25 mouse cellular contexts compared by ENCODE assay signal in genomic region chr15:96702466-96703031, GRCm38 (mm10). TPM values are rescaled to one million over a fixed set of nuclear protein-coding genes. Genes with fewer than 3 reads are reported as not detected.
A peak's percentile ranks its signal among the peaks of the same experiment; 100 is the strongest.
DNase-seq lines count a peak whose midpoint lies in the region; ATAC-seq lines count a peak whose summit lies in the region.
"Had no signal": no experiment of that assay in that cellular context is flagged by ENCODE, and none has a peak within 500 bp of the region (broad histone marks: within the 10 kb centered on the region; RNA-seq: fewer than 3 reads in every experiment).

No protein-coding gene starts in this region.

- 88% methylated on average over 12 of the region's 12 CpGs for WGBS in neural tube, embryonic 11.5 days
- WGBS in forebrain, embryonic 12.5 days, result 91% methylated on average over 12 of the region's 12 CpGs

- H3K27ac ChIP-seq in neural tube, embryonic 11.5 days (ENCODE audit: low read depth, low read length), result no peak overlapping the region
- H3K27ac ChIP-seq in forebrain, embryonic 12.5 days, result no peak overlapping the region
- H3K27ac ChIP-seq: embryonic facial prominence, embryonic 15.5 days; forebrain, embryonic 15.5 days; heart, adult 2 months; heart, embryonic 10.5 days; heart, embryonic 13.5 days; hindbrain, embryonic 12.5 days; hindbrain, embryonic 15.5 days had no signal

- no peaks in the 10 kb centered on the region for H3K36me3 ChIP-seq in neural tube, embryonic 11.5 days (ENCODE audit: control insufficient read depth, insufficient read depth, low read length)
- 0 out of 2 replicates have a peak, but pooled peaks cover 9% of the 10 kb centered on the region for H3K36me3 ChIP-seq in forebrain, embryonic 12.5 days (replicated peaks)
- H3K36me3 ChIP-seq: embryonic facial prominence, embryonic 15.5 days; hindbrain, embryonic 12.5 days; hindbrain, embryonic 15.5 days had no signal

- H3K27me3 ChIP-seq in neural tube, embryonic 11.5 days (ENCODE audit: control insufficient read depth, insufficient read depth, low read length), result no peaks in the 10 kb centered on the region
- H3K27me3 ChIP-seq in forebrain, embryonic 12.5 days, result 0 out of 2 replicates have a peak, but pooled peaks cover 5% of the 10 kb centered on the region
- H3K27me3 ChIP-seq: embryonic facial prominence, embryonic 15.5 days; forebrain, embryonic 15.5 days; heart, embryonic 13.5 days; hindbrain, embryonic 12.5 days; hindbrain, embryonic 15.5 days; Patski had no signal

- peaks cover 5% of the 10 kb centered on the region for H3K4me1 ChIP-seq in neural tube, embryonic 11.5 days (ENCODE audit: control insufficient read depth, insufficient read depth, low read length)
- peaks cover 14% of the 10 kb centered on the region for H3K4me1 ChIP-seq in forebrain, embryonic 12.5 days

- no peak for ATAC-seq in neural tube, embryonic 11.5 days (ENCODE audit: insufficient read depth, low FRiP score, low TSS enrichment)
- ATAC-seq in forebrain, embryonic 12.5 days (ENCODE audit: low FRiP score), result no peak
- ATAC-seq: activated CD4-positive, CD25-positive, alpha-beta regulatory T cell, adult 4 months; forebrain, embryonic 15.5 days; intestine, postnatal 0 days; Patski had no signal

- DNase-seq in cerebellum, adult 9-10 months, result peak; percentile 22
- DNase-seq in cerebellum, postnatal 14 days, result no peak
- peak; percentile 9 for DNase-seq in neural tube, embryonic 11.5 days (ENCODE audit: low spot score)
- no peak for DNase-seq in neural tube, embryonic 10.5 days (ENCODE audit: extremely low spot score, low spot score)
- DNase-seq in R1 (ENCODE audit: low read depth, low spot score), result peak; percentile 95
- no peak for DNase-seq in right cerebral cortex, adult 2 months (ENCODE audit: low spot score in 2 of 2)
- DNase-seq: adrenal gland, postnatal 10 days; adrenal gland, postnatal 36 days; cerebellum, adult 18-20 months; cerebellum, adult 9-11 months; cerebellum, postnatal 36 days; embryo, embryonic 11 days; gastrocnemius, postnatal 25 days; heart, adult 2 months had no signal

- H3K4me2 ChIP-seq in neural tube, embryonic 11.5 days (ENCODE audit: low read depth), result no peak overlapping the region
- H3K4me2 ChIP-seq in forebrain, embryonic 12.5 days, result no peak overlapping the region
- H3K4me2 ChIP-seq: embryonic facial prominence, embryonic 15.5 days; forebrain, embryonic 15.5 days; heart, embryonic 13.5 days; hindbrain, embryonic 12.5 days; hindbrain, embryonic 15.5 days had no signal

- no peaks in the 10 kb centered on the region for H3K9me3 ChIP-seq in neural tube, embryonic 11.5 days (ENCODE audit: control insufficient read depth, low read length)
- no peaks in the 10 kb centered on the region for H3K9me3 ChIP-seq in forebrain, embryonic 12.5 days
- H3K9me3 ChIP-seq: embryonic facial prominence, embryonic 15.5 days; forebrain, embryonic 15.5 days; G1E; heart, embryonic 10.5 days; heart, embryonic 13.5 days; hindbrain, embryonic 12.5 days; hindbrain, embryonic 15.5 days had no signal

- no peak overlapping the region for H3K4me3 ChIP-seq in neural tube, embryonic 11.5 days (ENCODE audit: low read depth, low read length)
- no peak overlapping the region for H3K4me3 ChIP-seq in forebrain, embryonic 12.5 days (replicated peaks)
- H3K4me3 ChIP-seq: embryonic facial prominence, embryonic 15.5 days; forebrain, embryonic 15.5 days; heart, adult 2 months; heart, embryonic 10.5 days; heart, embryonic 13.5 days; hindbrain, embryonic 12.5 days; hindbrain, embryonic 15.5 days had no signal

- no peak overlapping the region for H3K9ac ChIP-seq in neural tube, embryonic 11.5 days (ENCODE audit: low read length)
- H3K9ac ChIP-seq in forebrain, embryonic 12.5 days, result no peak overlapping the region
- H3K9ac ChIP-seq: embryonic facial prominence, embryonic 15.5 days; forebrain, embryonic 15.5 days; heart, embryonic 13.5 days; hindbrain, embryonic 12.5 days; hindbrain, embryonic 15.5 days had no signal

RNA-seq across cellular contexts. Expression of gene Slc38a2, which starts 3.0 kb away (rescaled TPM):
- polyA plus RNA-seq in neural tube, embryonic 11.5 days (2014; fragmentation: Nextera tagmentation; extraction: Ambion mirVana), result 217 and 219 TPM in 2 replicates
- polyA plus RNA-seq in forebrain, embryonic 12.5 days (2016; fragmentation: Nextera tagmentation; extraction: Ambion mirVana), result 199 TPM in 2 replicates

RNA-seq across cellular contexts. Expression of gene Slc38a1, which starts 59.8 kb away (rescaled TPM):
- polyA plus RNA-seq in neural tube, embryonic 11.5 days (2014; fragmentation: Nextera tagmentation; extraction: Ambion mirVana), result 122 and 124 TPM in 2 replicates
- polyA plus RNA-seq in forebrain, embryonic 12.5 days (2016; fragmentation: Nextera tagmentation; extraction: Ambion mirVana), result 148 and 166 TPM in 2 replicates
- polyA plus RNA-seq: G1E had no signal

Comparison
In these comparisons a context has a peak if more than half of its experiments do, and no peak if none do; other contexts are left out.
1. DNase-seq: peak in cerebellum, adult 9-10 months (single experiment), neural tube, embryonic 11.5 days (single experiment) and R1 (single experiment); none in cerebellum, postnatal 14 days (0 of 2), neural tube, embryonic 10.5 days (single experiment) and right cerebral cortex, adult 2 months (0 of 2).